Mouse (Mus musculus): ENCODE data around the gene Il2rb. TPM values are rescaled to one million over a fixed set of nuclear protein-coding genes. Genes with fewer than 3 reads are reported as not detected.

The Il2rb gene
- polyA plus RNA-seq (2015; fragmentation: Nextera tagmentation; extraction: Ambion mirVana), result 0.12 and 2.8 TPM in 2 replicates

DNA sequence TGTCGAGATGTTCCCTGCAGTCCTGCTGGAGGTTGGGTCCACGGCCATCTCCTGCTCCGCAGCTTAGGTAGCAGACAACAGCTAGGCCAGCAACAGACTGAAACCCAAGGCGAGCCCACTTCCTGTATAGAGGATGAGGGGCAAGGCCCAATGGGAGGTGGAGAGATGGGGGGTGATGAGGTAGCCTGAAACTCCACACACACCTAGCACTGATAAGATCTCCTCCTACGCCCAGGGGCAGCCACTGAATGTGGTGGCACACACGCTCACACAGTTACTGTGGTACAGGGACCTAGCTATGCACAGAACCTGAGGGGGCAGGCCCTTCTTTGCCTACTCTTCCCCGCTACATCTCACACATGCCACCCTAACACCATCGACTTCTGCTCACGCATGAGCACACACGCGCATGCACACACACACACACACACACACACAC is at the start of gene Il2rb:
Il2rb (minus strand) TSS at position 304 of the 439 bp plus-strand sequence.
- Histone ChIP-seq H3K27me3 (replicated peaks) (no peaks in the 10 kb centered on the region), H3K9ac (replicated peaks) (no peak within 1 kb of the TSS), H3K4me2 (no peak within 1 kb of the TSS), H3K27ac (replicated peaks) (no peak within 1 kb of the TSS), H3K9me3 (replicated peaks) (no peaks in the 10 kb centered on the region), H3K36me3 (no peaks in the 10 kb centered on the region), H3K4me1 (no peaks in the 10 kb centered on the region), H3K4me3 (replicated peaks) (no peak within 1 kb of the TSS)
- no peak for ATAC-seq (ENCODE audit: low FRiP score)
- 91% methylated on average over 11 of the region's 11 CpGs for WGBS

DNA sequence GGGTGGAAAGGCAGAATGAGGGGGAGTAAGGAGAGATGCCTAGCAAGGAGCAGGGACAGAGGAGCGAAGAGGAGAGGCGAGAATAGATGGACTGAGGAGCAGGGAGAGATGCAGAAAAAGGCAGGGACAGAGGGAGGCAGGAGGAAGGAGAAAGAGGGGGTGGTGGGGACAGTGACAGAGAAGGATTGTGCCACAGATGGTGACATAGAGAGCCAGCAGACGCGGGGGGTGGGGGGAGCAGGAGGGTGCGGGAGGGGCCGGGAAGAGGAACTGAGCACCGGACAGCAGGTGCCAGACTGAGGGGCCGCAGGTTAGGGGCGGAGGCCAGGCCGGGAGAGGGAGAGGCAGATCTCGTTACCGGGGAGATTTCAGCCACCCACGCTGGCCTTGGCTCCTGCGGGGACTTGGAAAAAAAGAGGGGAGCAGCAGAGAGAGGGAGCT is 49.5 kb upstream of the Il2rb start, which contains the start of gene Sstr3:
Sstr3 (minus strand) TSS at position 125 of the 441 bp plus-strand sequence.
- 8% methylated on average over 14 of the region's 14 CpGs for WGBS

DNA sequence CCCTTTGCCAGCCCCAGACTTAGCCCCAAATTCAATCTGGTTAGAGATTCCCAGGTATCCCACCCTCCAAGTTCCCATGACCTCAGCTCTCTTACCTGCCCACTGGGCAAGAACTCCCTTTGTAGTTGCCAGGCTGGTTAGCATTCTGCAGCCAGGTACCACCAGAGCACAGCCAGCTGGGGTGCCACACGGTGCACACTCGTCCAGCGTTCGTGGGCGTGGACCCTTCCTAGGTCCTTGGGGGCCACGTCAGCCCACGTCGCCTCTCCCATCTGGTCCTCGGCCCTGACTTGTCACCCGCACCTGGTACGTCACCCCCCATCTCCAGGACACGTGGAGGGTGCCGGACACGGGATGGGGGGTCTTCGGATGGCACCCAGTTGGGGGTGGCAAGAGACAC is 49.0 kb upstream of the Il2rb start:
- no peak for ATAC-seq (ENCODE audit: low FRiP score)
- Histone ChIP-seq H3K27ac (replicated peaks) (no peak overlapping the region), H3K36me3 (no peaks in the 10 kb centered on the region), H3K4me1 (peaks cover 28% of the 10 kb centered on the region), H3K4me3 (replicated peaks) (no peak overlapping the region), H3K9ac (replicated peaks) (no peak overlapping the region), H3K27me3 (replicated peaks) (peaks cover 3% of the 10 kb centered on the region; the same call in 1 of the 2 replicates), H3K9me3 (replicated peaks) (no peaks in the 10 kb centered on the region), H3K4me2 (peak overlapping the region; percentile 40; the same call in 1 of the 2 replicates)
- 77% methylated on average over 15 of the region's 15 CpGs for WGBS

More for the DNA sequence above, 49.5 kb upstream of the Il2rb start, which contains the start of gene Sstr3:
- no peaks in the 10 kb centered on the region for H3K9me3 ChIP-seq (replicated peaks)
- peak within 1 kb of the TSS; percentile 40 for H3K9ac ChIP-seq (replicated peaks)
- no peaks in the 10 kb centered on the region for H3K36me3 ChIP-seq
- H3K27ac ChIP-seq (replicated peaks), result no peak within 1 kb of the TSS; the same call in 1 of the 2 replicates
- H3K4me1 ChIP-seq, result peaks cover 28% of the 10 kb centered on the region
- H3K4me2 ChIP-seq, result peak within 1 kb of the TSS; percentile 40
- H3K27me3 ChIP-seq (replicated peaks), result peaks cover 3% of the 10 kb centered on the region; the same call in 1 of the 2 replicates
- H3K4me3 ChIP-seq (replicated peaks), result 0 out of 2 replicates have a peak within 1 kb of the TSS, but pooled peaks have one; percentile 2
- ATAC-seq (ENCODE audit: low FRiP score), result no peak; the same call in 1 of the 2 replicates

DNA sequence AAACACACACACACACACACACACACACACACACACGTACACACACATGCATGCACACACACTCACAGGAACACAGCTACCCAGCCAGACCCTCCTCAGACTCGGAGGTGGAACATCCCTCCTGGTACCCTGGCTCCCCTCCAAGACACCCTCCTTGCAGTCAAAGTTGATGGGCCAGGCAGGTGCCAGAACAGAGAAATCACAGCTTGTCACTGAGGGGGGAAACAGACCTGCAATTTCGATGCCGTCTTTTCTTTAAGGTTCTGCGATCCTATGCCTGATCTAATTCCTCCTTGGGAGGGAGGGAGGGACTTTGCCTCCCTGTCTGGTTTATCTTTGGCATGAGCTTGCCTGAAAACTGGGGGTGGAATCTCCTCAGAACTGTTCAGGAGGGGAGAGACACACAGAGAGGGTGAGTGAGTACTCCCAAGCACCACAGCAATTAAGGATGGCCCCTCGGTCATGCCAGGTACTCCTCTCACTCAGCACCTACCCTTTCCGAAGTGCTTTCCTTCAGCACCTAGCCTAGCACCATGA is 47.8 kb upstream of the Il2rb start:
- Histone ChIP-seq H3K4me3 (replicated peaks) (no peak overlapping the region), H3K4me1 (peaks cover 28% of the 10 kb centered on the region), H3K9ac (replicated peaks) (no peak overlapping the region), H3K27ac (replicated peaks) (no peak overlapping the region), H3K9me3 (replicated peaks) (no peaks in the 10 kb centered on the region), H3K27me3 (replicated peaks) (peaks cover 3% of the 10 kb centered on the region; the same call in 1 of the 2 replicates), H3K4me2 (no peak overlapping the region), H3K36me3 (no peaks in the 10 kb centered on the region)
- WGBS, result 60% methylated on average over 7 of the region's 7 CpGs
- ATAC-seq (ENCODE audit: low FRiP score), result no peak

DNA sequence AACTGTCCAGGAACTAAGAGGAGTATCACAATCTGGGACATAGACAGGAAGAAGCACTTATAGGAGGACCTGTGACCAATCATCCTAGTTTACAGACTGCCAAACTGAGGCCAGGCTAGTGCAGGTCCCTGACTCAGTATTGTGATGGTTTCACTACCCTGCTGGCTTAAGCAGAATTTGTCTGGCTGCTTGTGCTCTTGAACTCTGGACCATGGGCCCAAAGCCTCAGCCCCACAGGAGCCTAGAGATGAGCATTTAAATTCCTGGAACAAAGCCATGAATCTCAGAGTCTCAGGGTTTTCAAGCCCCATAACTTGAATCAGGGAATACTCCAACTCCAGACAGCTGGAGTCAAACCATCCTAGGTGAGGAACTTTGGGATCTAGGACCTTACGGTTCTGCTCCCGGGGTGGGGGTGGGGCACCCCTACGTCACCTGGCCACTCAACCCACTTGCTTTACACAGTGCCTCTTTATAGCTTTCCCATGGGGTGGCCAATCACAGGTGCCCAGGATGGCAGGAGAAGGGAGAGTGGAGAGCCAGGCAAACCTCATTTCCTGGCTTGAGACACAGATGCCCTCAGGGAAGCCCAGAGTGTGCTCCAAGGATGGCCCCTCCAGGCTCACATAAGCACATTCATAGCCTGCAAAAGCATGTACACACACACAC is 47.2 kb upstream of the Il2rb start:
- no peaks in the 10 kb centered on the region for H3K36me3 ChIP-seq
- no peak overlapping the region for H3K27ac ChIP-seq (replicated peaks)
- 79% methylated on average over 3 of the region's 3 CpGs for WGBS
- H3K9ac ChIP-seq (replicated peaks), result no peak overlapping the region
- H3K27me3 ChIP-seq (replicated peaks), result peaks cover 3% of the 10 kb centered on the region; the same call in 1 of the 2 replicates
- H3K9me3 ChIP-seq (replicated peaks), result no peaks in the 10 kb centered on the region
- H3K4me1 ChIP-seq, result peaks cover 28% of the 10 kb centered on the region
- no peak overlapping the region for H3K4me3 ChIP-seq (replicated peaks)
- H3K4me2 ChIP-seq, result no peak overlapping the region
- no peak for ATAC-seq (ENCODE audit: low FRiP score)

DNA sequence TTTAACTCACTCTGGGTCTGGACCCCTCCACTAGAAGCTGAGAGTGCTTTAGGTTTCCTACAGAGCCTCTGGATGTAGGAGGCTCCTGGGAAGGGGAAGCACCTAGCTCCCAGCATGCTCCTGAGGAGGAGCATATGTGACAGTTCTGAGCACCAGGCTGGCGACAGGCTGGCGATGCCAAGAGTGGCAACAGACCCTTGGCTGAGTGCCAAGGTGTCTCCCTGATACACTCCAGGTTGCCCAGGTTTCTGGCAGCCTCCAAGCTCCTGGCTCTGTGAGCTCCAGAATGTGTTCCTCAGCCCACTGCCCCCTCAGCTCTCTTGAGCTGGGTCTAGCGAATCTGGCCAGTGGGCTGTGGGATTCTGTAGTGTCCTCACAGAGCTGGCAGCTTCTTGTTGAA is 46.5 kb upstream of the Il2rb start:
- Histone ChIP-seq H3K9me3 (replicated peaks) (no peaks in the 10 kb centered on the region), H3K4me1 (peaks cover 28% of the 10 kb centered on the region), H3K36me3 (no peaks in the 10 kb centered on the region), H3K9ac (replicated peaks) (no peak overlapping the region), H3K4me3 (replicated peaks) (no peak overlapping the region), H3K4me2 (no peak overlapping the region), H3K27ac (replicated peaks) (no peak overlapping the region), H3K27me3 (replicated peaks) (peaks cover 3% of the 10 kb centered on the region; the same call in 1 of the 2 replicates)
- WGBS, result 51% methylated on average over 3 of the region's 3 CpGs
- no peak for ATAC-seq (ENCODE audit: low FRiP score)

DNA sequence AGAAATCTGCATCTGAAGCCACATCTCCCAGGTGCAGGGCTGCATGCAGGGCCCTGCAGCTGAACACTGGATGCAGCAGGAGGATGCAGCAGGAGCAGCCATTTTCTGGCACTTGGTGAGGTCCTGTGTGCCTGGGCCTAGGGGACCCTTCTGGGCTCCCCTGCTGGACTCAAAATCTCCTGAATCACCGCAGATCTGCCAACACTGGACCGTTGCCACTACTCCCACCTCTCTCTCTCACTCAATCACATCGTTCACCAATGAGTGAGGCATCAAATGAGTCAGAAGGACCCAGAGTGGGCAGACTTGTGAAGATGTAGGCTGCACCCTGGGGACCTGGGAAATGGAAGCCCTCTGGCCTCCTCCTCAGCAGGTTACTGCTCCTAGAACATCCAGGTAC is 46.0 kb upstream of the Il2rb start:
- Histone ChIP-seq H3K36me3 (no peaks in the 10 kb centered on the region), H3K4me2 (no peak overlapping the region), H3K4me3 (replicated peaks) (no peak overlapping the region), H3K27ac (replicated peaks) (no peak overlapping the region), H3K4me1 (peaks cover 28% of the 10 kb centered on the region), H3K27me3 (replicated peaks) (peaks cover 3% of the 10 kb centered on the region; the same call in 1 of the 2 replicates), H3K9ac (replicated peaks) (no peak overlapping the region), H3K9me3 (replicated peaks) (no peaks in the 10 kb centered on the region)
- 65% methylated on average over 3 of the region's 3 CpGs for WGBS
- no peak for ATAC-seq (ENCODE audit: low FRiP score)

DNA sequence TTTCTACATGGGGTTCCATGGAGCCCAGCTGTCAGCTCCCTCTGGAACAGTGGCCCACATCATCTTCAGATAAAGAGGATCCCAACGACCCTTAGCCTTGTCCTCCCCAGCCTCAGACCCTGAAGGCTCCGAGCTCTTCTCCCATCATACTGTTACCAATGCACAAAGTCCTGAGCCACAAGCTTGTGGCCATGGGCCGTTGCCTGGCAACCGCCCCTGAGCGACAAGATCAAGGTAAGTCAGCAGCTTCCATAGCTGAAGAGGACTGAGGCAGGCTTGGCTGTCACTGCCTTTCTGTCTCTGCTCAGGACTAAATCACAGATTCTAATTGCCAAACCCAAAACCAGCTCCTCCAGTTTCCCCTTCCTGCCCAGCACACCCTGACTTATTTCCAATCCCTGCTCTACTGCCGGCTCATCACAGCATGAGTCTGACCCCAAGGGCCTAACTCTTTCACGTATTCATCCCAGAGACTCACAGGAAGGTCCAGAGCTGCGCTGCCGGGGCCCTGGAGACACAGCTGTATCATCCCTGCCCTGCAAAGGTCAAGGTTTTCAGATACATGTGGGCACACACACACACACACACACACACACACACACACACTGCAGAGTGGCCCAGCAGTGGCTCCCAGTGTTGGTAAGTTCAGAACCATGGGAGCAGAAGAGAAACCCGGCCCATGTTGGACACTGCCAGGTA is 40.8 kb upstream of the Il2rb start:
- Histone ChIP-seq H3K27ac (replicated peaks) (no peak overlapping the region), H3K9me3 (replicated peaks) (no peaks in the 10 kb centered on the region), H3K9ac (replicated peaks) (no peak overlapping the region), H3K4me2 (no peak overlapping the region), H3K36me3 (no peaks in the 10 kb centered on the region), H3K4me3 (replicated peaks) (no peak overlapping the region), H3K27me3 (replicated peaks) (peaks cover 2% of the 10 kb centered on the region; the same call in 1 of the 2 replicates), H3K4me1 (peaks cover 11% of the 10 kb centered on the region)
- no peak for ATAC-seq (ENCODE audit: low FRiP score)
- WGBS, result 54% methylated on average over 10 of the region's 10 CpGs

DNA sequence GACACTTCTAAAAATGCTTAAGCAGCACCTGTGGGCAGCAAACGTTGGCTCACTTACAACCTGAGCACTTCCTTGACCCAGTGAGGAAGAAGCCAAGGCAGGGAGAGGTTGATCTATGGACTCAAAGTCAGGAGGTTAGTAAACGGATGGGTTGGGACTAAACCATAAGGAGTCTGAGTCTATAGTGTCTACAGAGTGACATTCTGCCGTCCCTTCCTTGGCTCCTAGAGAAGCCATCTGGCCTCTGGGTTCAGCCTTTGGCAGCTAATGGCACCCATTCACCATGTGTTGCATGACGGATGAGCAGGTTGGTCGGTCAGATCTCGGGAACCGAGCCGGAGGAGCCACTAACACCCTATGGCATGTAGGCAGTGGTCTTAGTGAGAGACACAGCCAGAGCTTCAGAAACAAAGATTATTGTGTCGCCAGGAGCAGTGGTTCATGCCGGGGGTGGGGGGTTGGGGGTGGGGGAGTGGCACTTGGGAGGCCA is 38.3 kb upstream of the Il2rb start:
- Histone ChIP-seq H3K4me2 (no peak overlapping the region), H3K9ac (replicated peaks) (no peak overlapping the region), H3K4me1 (peaks cover 35% of the 10 kb centered on the region), H3K27me3 (replicated peaks) (no peaks in the 10 kb centered on the region), H3K36me3 (no peaks in the 10 kb centered on the region), H3K9me3 (replicated peaks) (no peaks in the 10 kb centered on the region), H3K27ac (replicated peaks) (no peak overlapping the region), H3K4me3 (replicated peaks) (no peak overlapping the region)
- ATAC-seq (ENCODE audit: low FRiP score), result no peak
- WGBS, result 75% methylated on average over 10 of the region's 10 CpGs

DNA sequence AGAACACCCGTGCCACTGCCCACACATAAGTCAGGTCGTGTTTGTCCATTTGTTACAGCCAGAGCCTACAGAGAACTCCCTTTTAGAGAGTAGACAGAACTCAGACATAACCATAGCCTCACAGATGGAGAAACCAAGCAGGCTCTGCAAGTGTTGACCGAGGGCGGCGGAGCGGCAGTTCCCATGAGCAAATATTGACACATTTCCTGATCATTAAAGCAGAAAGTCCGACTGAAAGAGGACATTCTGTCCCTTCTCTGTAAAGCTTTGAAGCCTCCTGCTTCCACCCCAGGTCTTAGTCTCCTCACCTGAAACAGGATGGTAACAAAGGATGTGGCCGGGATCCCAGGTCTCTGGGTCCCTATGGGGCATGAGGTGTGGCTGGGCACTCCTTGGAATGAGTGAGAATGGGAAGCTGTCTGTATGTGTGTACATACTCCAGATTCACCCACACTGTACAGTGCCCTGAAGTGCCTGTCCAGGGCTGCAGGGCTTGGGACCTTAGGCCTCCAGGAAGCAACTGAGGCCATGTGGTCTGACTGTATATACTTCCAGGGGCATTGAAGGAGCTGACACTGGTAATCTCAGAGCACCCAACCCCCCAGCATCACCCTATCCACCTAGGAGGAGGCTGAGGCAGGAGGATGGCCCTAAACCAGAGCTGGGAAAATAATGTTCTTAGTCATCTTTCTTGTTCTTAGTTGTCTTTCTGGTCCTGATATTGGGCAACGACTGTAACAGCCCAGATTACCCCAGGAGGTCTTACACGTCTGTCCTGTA is 37.7 kb upstream of the Il2rb start:
- WGBS, result 74% methylated on average over 10 of the region's 10 CpGs
- peak overlapping the region; percentile 12; the same call in 1 of the 2 replicates for H3K9ac ChIP-seq (replicated peaks)
- H3K4me2 ChIP-seq, result no peak overlapping the region
- no peak for ATAC-seq (ENCODE audit: low FRiP score)
- H3K9me3 ChIP-seq (replicated peaks), result no peaks in the 10 kb centered on the region
- H3K4me1 ChIP-seq, result peaks cover 35% of the 10 kb centered on the region
- H3K27me3 ChIP-seq (replicated peaks), result no peaks in the 10 kb centered on the region
- H3K27ac ChIP-seq (replicated peaks), result peak overlapping the region; percentile 46; the same call in 1 of the 2 replicates
- no peak overlapping the region for H3K4me3 ChIP-seq (replicated peaks)
- H3K36me3 ChIP-seq, result no peaks in the 10 kb centered on the region
